In the genomic region with DNA sequence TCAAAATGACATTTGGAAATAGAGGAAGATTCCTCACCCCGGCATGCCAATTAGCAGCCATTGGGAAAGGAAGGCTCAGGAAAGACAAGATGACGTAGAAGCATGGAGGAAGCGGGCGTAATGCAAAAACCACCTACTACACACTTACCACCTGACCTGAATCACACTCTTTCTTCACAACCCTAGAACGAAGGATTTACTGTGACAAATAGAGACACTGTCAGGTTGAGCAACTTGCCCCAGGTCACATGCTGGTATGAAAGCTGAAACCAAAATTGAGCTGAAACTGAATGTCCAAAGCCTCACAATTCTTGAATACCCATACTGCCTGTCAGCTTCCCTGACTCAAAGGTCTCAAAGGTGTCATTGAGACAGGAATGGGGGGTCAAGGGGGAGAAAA, we compare ENCODE assay signal across 21 mouse cellular contexts. TPM values are rescaled to one million over a fixed set of nuclear protein-coding genes. Genes with fewer than 3 reads are reported as not detected.
DNase-seq lines count a peak whose midpoint lies in the region; ATAC-seq and TF ChIP-seq lines count a peak whose summit lies in the region.
"Had no signal": no experiment of that assay in that cellular context is flagged by ENCODE, and none has a peak within 500 bp of the region (broad histone marks: within the 10 kb centered on the region; RNA-seq: fewer than 3 reads in every experiment).

No protein-coding gene starts in this region.

- no peak overlapping the region; the same call in 1 of the 2 replicates for H3K4me3 ChIP-seq in layer of hippocampus, adult 2 months
- no peak overlapping the region for H3K4me3 ChIP-seq in CH12.LX (replicated peaks in 1 of 3; ENCODE audit: low read depth in 2 of 3, low read length in 2 of 3, poor library complexity in 1 of 3)
- H3K4me3 ChIP-seq in stomach, postnatal 0 days (ENCODE audit: low read depth, low read length) = no peak overlapping the region
- H3K4me3 ChIP-seq in cerebellum, adult 2 months (replicated peaks; ENCODE audit: insufficient read depth, low read depth, low read length) = no peak overlapping the region
- no peak overlapping the region for H3K4me3 ChIP-seq in limb, embryonic 10.5 days
- H3K4me3 ChIP-seq: embryonic facial prominence, embryonic 15.5 days; forebrain, embryonic 13.5 days; heart, embryonic 13.5 days; limb, embryonic 13.5 days had no signal

- H3K9me3 ChIP-seq in CH12.LX (replicated peaks; ENCODE audit: low read length) = no peaks in the 10 kb centered on the region
- no peaks in the 10 kb centered on the region for H3K9me3 ChIP-seq in stomach, postnatal 0 days (ENCODE audit: control insufficient read depth, low read length)
- H3K9me3 ChIP-seq in limb, embryonic 10.5 days (replicated peaks) = no peaks in the 10 kb centered on the region
- H3K9me3 ChIP-seq: embryonic facial prominence, embryonic 15.5 days; forebrain, embryonic 13.5 days; G1E; heart, embryonic 13.5 days; limb, embryonic 13.5 days had no signal

- WGBS in stomach, postnatal 0 days = 82% methylated on average over 5 of the region's 5 CpGs
- WGBS in cerebellum, adult 2 months = 95% methylated on average over 5 of the region's 5 CpGs
- WGBS in limb, embryonic 10.5 days = 83% methylated on average over 5 of the region's 5 CpGs

- no peak for TF ChIP-seq RAD21 in CH12.LX (IDR thresholded peaks at IDR 0.05; ENCODE audit: low read depth, low read length)

- peaks cover 25 to 98% of the 10 kb centered on the region in 2 experiments for H3K4me1 ChIP-seq in CH12.LX (ENCODE audit: control insufficient read depth in 1 of 2, insufficient read depth in 2 of 2)
- 0 out of 2 replicates have a peak, but pooled peaks cover 2% of the 10 kb centered on the region for H3K4me1 ChIP-seq in stomach, postnatal 0 days (replicated peaks; ENCODE audit: control insufficient read depth, insufficient read depth)
- H3K4me1 ChIP-seq in cerebellum, adult 2 months (ENCODE audit: control insufficient read depth, insufficient read depth, low read length) = no peaks in the 10 kb centered on the region
- H3K4me1 ChIP-seq in limb, embryonic 10.5 days = peaks cover 12% of the 10 kb centered on the region; the same call in 1 of the 2 replicates

- TF ChIP-seq CTCF in layer of hippocampus, adult 2 months (conservative IDR thresholded peaks at IDR 0.05) = no peak
- TF ChIP-seq CTCF in CH12.LX (conservative IDR thresholded peaks at IDR 0.05 in 1 of 2, IDR thresholded peaks at IDR 0.05 in 1 of 2; ENCODE audit: low read depth in 2 of 2, low read length in 2 of 2) = no peak
- TF ChIP-seq CTCF in stomach, postnatal 0 days (IDR thresholded peaks at IDR 0.05; ENCODE audit: low read depth) = no peak
- TF ChIP-seq CTCF in cerebellum, adult 2 months (IDR thresholded peaks at IDR 0.05; ENCODE audit: borderline replicate concordance, insufficient read depth, low read depth, low read length) = no peak

- TF ChIP-seq EP300 in CH12.LX (IDR thresholded peaks at IDR 0.05; ENCODE audit: low read length) = no peak
- TF ChIP-seq EP300 in stomach, postnatal 0 days (optimal IDR thresholded peaks at IDR 0.05) = no peak

- in situ Hi-C loops in CH12.LX (cut with MboI; ENCODE audit: low pct_ligation_motif_present, low pct_unique_long_range_greater_than_20kb, low sequenced_read_pairs) = no loop called here

- DNase-seq in layer of hippocampus, adult 2 months (ENCODE audit: low spot score in 2 of 2) = no peak
- DNase-seq in layer of hippocampus, adult 18-20 months (ENCODE audit: low spot score in 2 of 2) = no peak
- no peak for DNase-seq in CH12.LX (ENCODE audit: extremely low read depth)
- DNase-seq in adipocyte (ENCODE audit: low spot score) = peak; percentile 57
- no peak for DNase-seq in stomach, postnatal 0 days (ENCODE audit: low spot score)
- DNase-seq in cerebellum, adult 2 months = no peak
- no peak for DNase-seq in limb, embryonic 10.5 days (ENCODE audit: low spot score)
- DNase-seq: cerebellum, adult 9-10 months; embryo, embryonic 11 days; kidney, postnatal 36 days; spleen, adult 18-20 months; thymus, adult 2 months had no signal

- TF ChIP-seq POLR2A in CH12.LX (IDR thresholded peaks at IDR 0.05; ENCODE audit: low read depth, low read length) = no peak
- no peak for TF ChIP-seq POLR2A in cerebellum, adult 2 months (IDR thresholded peaks at IDR 0.05; ENCODE audit: borderline replicate concordance, insufficient read depth, low read length)

- peaks cover 78% of the 10 kb centered on the region for H3K79me2 ChIP-seq in CH12.LX (replicated peaks; ENCODE audit: control insufficient read depth, extremely low read depth, insufficient read depth, poor library complexity, severe bottlenecking)

- dilution Hi-C loops in CH12.LX (cut with MboI; ENCODE audit: extremely low pct_ligation_motif_present, extremely low pct_unique_long_range_greater_than_20kb, low sequenced_read_pairs) = no loop called here

- H3K27me3 ChIP-seq in CH12.LX (replicated peaks) = no peaks in the 10 kb centered on the region
- no peaks in the 10 kb centered on the region for H3K27me3 ChIP-seq in stomach, postnatal 0 days (ENCODE audit: control insufficient read depth, insufficient read depth, low read length)
- no peaks in the 10 kb centered on the region for H3K27me3 ChIP-seq in cerebellum, adult 2 months (ENCODE audit: control insufficient read depth, insufficient read depth, low read length)
- H3K27me3 ChIP-seq in limb, embryonic 10.5 days (ENCODE audit: low read depth, poor library complexity, severe bottlenecking) = no peaks in the 10 kb centered on the region
- H3K27me3 ChIP-seq: embryonic facial prominence, embryonic 15.5 days; forebrain, embryonic 13.5 days; heart, embryonic 13.5 days had no signal

- H3K9ac ChIP-seq in CH12.LX (ENCODE audit: insufficient read depth, low read depth) = no peak overlapping the region
- no peak overlapping the region for H3K9ac ChIP-seq in stomach, postnatal 0 days (ENCODE audit: low read length)
- H3K9ac ChIP-seq: embryonic facial prominence, embryonic 15.5 days; forebrain, embryonic 13.5 days; heart, embryonic 13.5 days; hindbrain, embryonic 14.5 days; limb, embryonic 13.5 days had no signal

- peak; percentile 68 for ATAC-seq in megakaryocyte, adult 5-6 weeks (ENCODE audit: poor library complexity, severe bottlenecking)
- ATAC-seq in stomach, postnatal 0 days (ENCODE audit: low FRiP score, low TSS enrichment) = no peak
- ATAC-seq: CD4-positive, CD25-positive, alpha-beta regulatory T cell, adult 4 months; forebrain, embryonic 13.5 days had no signal

- peaks cover 16 to 71% of the 10 kb centered on the region in 2 experiments for H3K36me3 ChIP-seq in CH12.LX (replicated peaks in 1 of 2; ENCODE audit: control insufficient read depth in 1 of 2, insufficient read depth in 1 of 2, low read length in 1 of 2)
- H3K36me3 ChIP-seq in stomach, postnatal 0 days (ENCODE audit: control insufficient read depth, insufficient read depth, low read length) = no peaks in the 10 kb centered on the region
- H3K36me3 ChIP-seq in limb, embryonic 10.5 days = no peaks in the 10 kb centered on the region
- H3K36me3 ChIP-seq: embryonic facial prominence, embryonic 15.5 days; limb, embryonic 13.5 days had no signal

- no peak overlapping the region for H3K4me2 ChIP-seq in CH12.LX (ENCODE audit: insufficient read depth, low read depth, poor library complexity, severe bottlenecking)
- no peak overlapping the region for H3K4me2 ChIP-seq in stomach, postnatal 0 days (replicated peaks; ENCODE audit: low read depth)
- H3K4me2 ChIP-seq: embryonic facial prominence, embryonic 15.5 days; forebrain, embryonic 13.5 days; heart, embryonic 13.5 days; hindbrain, embryonic 14.5 days; limb, embryonic 13.5 days; midbrain, embryonic 11.5 days had no signal

- H3K27ac ChIP-seq in layer of hippocampus, adult 2 months = peak overlapping the region; percentile 89
- H3K27ac ChIP-seq in CH12.LX (ENCODE audit: insufficient read depth, low read depth) = no peak overlapping the region
- no peak overlapping the region for H3K27ac ChIP-seq in stomach, postnatal 0 days (replicated peaks)
- no peak overlapping the region for H3K27ac ChIP-seq in cerebellum, adult 2 months (ENCODE audit: insufficient read depth, low read length)
- H3K27ac ChIP-seq in limb, embryonic 10.5 days = no peak overlapping the region
- H3K27ac ChIP-seq: embryonic facial prominence, embryonic 15.5 days; forebrain, embryonic 13.5 days; heart, embryonic 13.5 days; hindbrain, embryonic 14.5 days; limb, embryonic 13.5 days had no signal

TF ChIP-seq in CH12.LX, 34 proteins besides CTCF, POLR2A, EP300 and RAD21:
- TF ChIP-seq JUN (IDR thresholded peaks at IDR 0.05; ENCODE audit: insufficient read depth, low read depth, low read length) (no peak), SMC3 (IDR thresholded peaks at IDR 0.05; ENCODE audit: low read depth, low read length) (no peak), MYC (IDR thresholded peaks at IDR 0.05; ENCODE audit: low read depth, low read length) (no peak), BHLHE40 (IDR thresholded peaks at IDR 0.05; ENCODE audit: low read depth, low read length) (peak; percentile 55; the same call in 1 of the 2 replicates)
TF ChIP-seq in CH12.LX: peak in this region for 1.

RNA-seq across cellular contexts. Expression of gene Zeb2, which starts 31.5 kb away (rescaled TPM):
- total RNA-seq in layer of hippocampus, adult 2 months (2021) = 100 to 1,000 TPM; 430 to 443 TPM
- total RNA-seq in layer of hippocampus, adult 18-20 months (2021) = 100 to 1,000 TPM; 381 to 385 TPM
- total RNA-seq in CH12.LX (2012; rRNA removed) (20.6 and 25.8 TPM in 2 replicates), CH12.LX (2014; rRNA removed) (12.9 and 13.2 TPM in 2 replicates)
- 20.8 and 21.1 TPM in 2 replicates for polyA plus RNA-seq in CH12.LX (2012; ENCODE audit: insufficient read length, low read depth)
- total RNA-seq in megakaryocyte, adult 5-6 weeks (2015) = 288 and 305 TPM in 2 replicates
- total RNA-seq in megakaryocyte, adult 5-6 weeks (2017) = 278 and 291 TPM in 2 replicates
- polyA plus RNA-seq in stomach, postnatal 0 days (2015; fragmentation: Nextera tagmentation; extraction: Ambion mirVana) = 13.5 and 14.4 TPM in 2 replicates
- polyA plus RNA-seq in cerebellum, adult 2 months (2012; rRNA removed) = 35.8 and 40.5 TPM in 2 replicates
- 5.3 and 5.4 TPM in 2 replicates for polyA plus RNA-seq in limb, embryonic 10.5 days (2016; fragmentation: Nextera tagmentation; extraction: Ambion mirVana)

Comparison
In these comparisons a context has a peak if more than half of its experiments do, and no peak if none do; other contexts are left out.
1. RNA of gene Zeb2, which starts 31.5 kb away (total RNA-seq): 430 to 443 TPM in layer of hippocampus, adult 2 months, 381 to 385 TPM in layer of hippocampus, adult 18-20 months and 278 to 305 TPM in megakaryocyte, adult 5-6 weeks; 12.9 to 25.8 TPM in CH12.LX; every median in the first group is over 10 times any median in the second.